Mouse (Mus musculus): ENCODE results near the gene Cyren. TPM values are rescaled to one million over a fixed set of nuclear protein-coding genes. Genes with fewer than 3 reads are reported as not detected.
A peak's percentile ranks its signal among the peaks of the same experiment; 100 is the strongest.

Gene Cyren
- polyA plus RNA-seq, 1 experiment from 2014 or later = 11.0 TPM

DNA sequence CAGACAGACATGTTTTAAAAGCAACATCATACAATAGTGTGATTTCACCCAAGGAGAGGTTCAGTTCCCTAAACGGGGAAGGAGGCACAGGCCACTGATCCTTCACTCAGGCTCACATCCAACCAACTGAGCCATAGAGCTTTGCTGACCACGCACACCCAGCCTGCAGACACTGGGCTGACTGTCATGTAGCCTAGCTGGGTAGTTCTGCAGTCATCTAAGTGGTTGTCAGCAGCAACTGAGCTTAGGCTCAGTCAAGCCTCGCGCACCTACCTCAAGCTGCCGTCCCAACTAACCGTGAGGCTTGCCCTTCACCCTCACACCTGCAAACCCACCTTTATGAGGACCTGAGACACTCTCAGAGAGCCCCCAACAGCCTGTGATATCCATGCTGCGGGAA, 5.9 kb downstream of the Cyren start:
- H3K4me1 ChIP-seq (replicated peaks) = peaks cover 18% of the 10 kb centered on the region
- no peak overlapping the region for H3K27ac ChIP-seq
- no peaks in the 10 kb centered on the region for H3K36me3 ChIP-seq
- no peak overlapping the region for H3K4me2 ChIP-seq (replicated peaks)
- H3K4me3 ChIP-seq (replicated peaks) = no peak overlapping the region
- no peak overlapping the region for H3K9ac ChIP-seq
- H3K27me3 ChIP-seq (replicated peaks) = no peaks in the 10 kb centered on the region
- H3K9me3 ChIP-seq = no peaks in the 10 kb centered on the region
- ATAC-seq = no peak
- WGBS = 91% methylated on average over 7 of the region's 7 CpGs

DNA sequence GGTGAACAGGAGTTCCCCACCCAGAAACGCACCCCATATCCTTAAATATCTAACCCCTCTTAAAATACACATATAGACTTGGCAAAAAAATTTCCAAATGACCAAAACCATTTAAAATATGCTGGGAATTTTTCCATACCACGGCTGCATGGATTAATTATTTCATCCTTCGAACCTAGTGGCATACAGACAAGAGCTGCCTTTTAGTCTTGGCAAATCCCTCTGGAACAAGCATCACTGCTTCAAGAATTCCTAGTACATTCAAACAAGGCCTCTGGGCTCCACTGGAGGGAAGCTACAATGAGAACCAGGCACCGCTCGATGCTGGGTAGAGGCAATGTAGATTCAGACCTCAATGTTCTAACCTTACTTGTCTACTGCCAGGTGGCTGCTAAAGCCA, 7.1 kb downstream of the Cyren start:
- no peak for ATAC-seq
- Histone ChIP-seq H3K4me2 (replicated peaks) (no peak overlapping the region), H3K4me3 (replicated peaks) (no peak overlapping the region), H3K27me3 (replicated peaks) (no peaks in the 10 kb centered on the region), H3K36me3 (no peaks in the 10 kb centered on the region), H3K9me3 (no peaks in the 10 kb centered on the region), H3K4me1 (replicated peaks) (peaks cover 12% of the 10 kb centered on the region; the same call in 1 of the 2 replicates), H3K27ac (no peak overlapping the region), H3K9ac (no peak overlapping the region)
- 66% methylated on average over 5 of the region's 5 CpGs for WGBS

DNA sequence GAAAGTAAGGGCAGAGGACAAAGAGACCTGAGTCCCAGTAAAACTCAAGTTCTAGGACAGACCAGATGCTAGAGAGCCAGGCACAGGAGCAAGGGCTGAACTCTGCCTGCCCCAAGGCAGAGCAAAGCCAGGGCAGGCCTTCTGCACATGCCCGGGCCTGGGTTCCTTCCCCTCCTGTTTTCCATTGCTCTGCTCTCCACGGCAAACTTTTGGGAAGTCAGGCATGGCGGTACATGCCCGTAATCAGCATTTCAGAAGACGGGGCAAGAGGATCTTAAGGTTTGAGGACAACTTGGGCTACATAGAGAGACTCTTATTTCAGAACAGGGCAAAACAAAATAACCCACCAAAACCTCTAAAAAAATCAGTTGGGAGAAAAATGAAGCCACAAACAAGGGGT, 7.7 kb downstream of the Cyren start:
- Histone ChIP-seq H3K4me2 (replicated peaks) (no peak overlapping the region), H3K4me3 (replicated peaks) (no peak overlapping the region), H3K27me3 (replicated peaks) (no peaks in the 10 kb centered on the region), H3K9ac (no peak overlapping the region), H3K9me3 (no peaks in the 10 kb centered on the region), H3K36me3 (no peaks in the 10 kb centered on the region), H3K4me1 (replicated peaks) (peaks cover 17% of the 10 kb centered on the region; the same call in 1 of the 2 replicates), H3K27ac (peak overlapping the region; percentile 17; the same call in 1 of the 2 replicates)
- ATAC-seq = no peak
- WGBS = 85% methylated on average over 5 of the region's 5 CpGs

DNA sequence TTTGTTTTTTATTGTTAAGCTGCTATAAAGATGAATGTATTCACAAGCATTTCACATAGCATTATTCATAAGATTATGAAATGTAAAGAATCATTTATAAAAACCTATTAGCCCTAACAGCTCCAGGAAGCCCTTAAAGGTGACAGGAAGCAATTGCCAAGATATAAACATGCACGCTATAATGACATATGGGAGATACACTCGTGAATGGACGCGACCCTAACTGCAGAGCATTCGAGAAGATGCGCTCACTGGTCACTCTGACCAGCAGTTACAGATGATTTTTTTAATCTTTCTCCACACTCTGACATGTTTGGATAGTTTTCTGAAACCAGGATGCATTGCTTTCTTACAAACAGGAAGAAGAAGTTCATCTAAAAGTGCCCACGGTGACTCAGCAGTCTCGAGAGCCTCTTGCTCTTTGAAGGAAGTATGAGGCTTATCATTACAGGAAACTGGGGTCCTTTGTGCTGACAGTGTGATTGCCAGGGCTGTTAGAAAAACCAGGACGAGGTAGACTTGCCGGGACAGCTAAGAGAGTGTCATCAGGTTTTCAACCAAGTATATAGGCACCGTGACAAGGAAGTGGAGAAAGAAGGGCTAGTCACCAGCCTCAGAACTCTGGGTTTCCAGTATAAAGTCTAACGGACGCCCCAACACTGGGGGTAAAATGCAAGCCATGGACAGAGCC, 8.5 kb downstream of the Cyren start:
- peak; percentile 55 for ATAC-seq

DNA sequence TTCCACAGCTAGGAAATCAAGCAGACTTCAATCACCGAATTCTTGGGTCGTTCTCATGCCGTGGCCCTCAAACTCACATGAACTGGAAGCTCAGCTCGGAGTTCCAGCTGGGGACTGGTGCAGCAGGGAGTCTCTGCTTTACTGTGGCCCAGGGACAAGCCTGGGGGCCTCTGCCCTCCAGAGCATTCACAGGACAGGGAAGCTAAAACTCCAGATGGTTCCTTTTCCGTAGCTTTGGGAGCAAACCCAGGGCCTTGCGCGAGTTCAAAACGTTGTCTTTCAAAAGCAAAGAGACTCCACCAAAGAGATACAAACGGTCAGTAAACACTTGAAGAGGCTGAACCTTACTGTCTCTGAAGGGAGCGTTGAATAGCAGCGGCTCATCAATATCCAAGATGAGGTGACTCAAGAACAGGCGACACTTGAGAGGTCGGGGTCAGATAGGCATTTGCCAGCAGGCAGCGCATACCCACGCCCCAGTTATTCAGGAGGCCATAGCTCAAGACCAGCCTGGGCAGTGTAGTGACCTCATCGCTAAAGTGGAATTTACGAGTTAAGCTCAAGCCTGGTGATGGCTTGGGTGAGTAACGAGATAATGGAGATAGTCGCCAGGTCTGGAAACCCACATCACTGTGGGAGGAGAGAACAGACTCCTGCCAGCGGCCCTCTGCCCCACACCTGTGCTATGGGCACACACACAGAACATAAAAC, 9.2 kb downstream of the Cyren start:
- ATAC-seq = no peak
- no peak overlapping the region for H3K4me3 ChIP-seq (replicated peaks)
- 79% methylated on average over 20 of the region's 20 CpGs for WGBS
- H3K36me3 ChIP-seq = no peaks in the 10 kb centered on the region
- H3K4me2 ChIP-seq (replicated peaks) = no peak overlapping the region
- H3K4me1 ChIP-seq (replicated peaks) = peaks cover 13% of the 10 kb centered on the region; the same call in 1 of the 2 replicates
- no peak overlapping the region for H3K9ac ChIP-seq
- H3K9me3 ChIP-seq = no peaks in the 10 kb centered on the region
- no peak overlapping the region for H3K27ac ChIP-seq
- no peaks in the 10 kb centered on the region for H3K27me3 ChIP-seq (replicated peaks)

More for the DNA sequence above, 8.5 kb downstream of the Cyren start:
- no peaks in the 10 kb centered on the region for H3K9me3 ChIP-seq
- no peak overlapping the region for H3K4me2 ChIP-seq (replicated peaks)
- H3K4me3 ChIP-seq (replicated peaks) = no peak overlapping the region
- H3K9ac ChIP-seq = no peak overlapping the region
- H3K27me3 ChIP-seq (replicated peaks) = no peaks in the 10 kb centered on the region
- H3K4me1 ChIP-seq (replicated peaks) = peaks cover 14% of the 10 kb centered on the region; the same call in 1 of the 2 replicates
- WGBS = 55% methylated on average over 13 of the region's 13 CpGs
- H3K27ac ChIP-seq = peak overlapping the region; percentile 17; the same call in 1 of the 2 replicates
- H3K36me3 ChIP-seq = no peaks in the 10 kb centered on the region

DNA sequence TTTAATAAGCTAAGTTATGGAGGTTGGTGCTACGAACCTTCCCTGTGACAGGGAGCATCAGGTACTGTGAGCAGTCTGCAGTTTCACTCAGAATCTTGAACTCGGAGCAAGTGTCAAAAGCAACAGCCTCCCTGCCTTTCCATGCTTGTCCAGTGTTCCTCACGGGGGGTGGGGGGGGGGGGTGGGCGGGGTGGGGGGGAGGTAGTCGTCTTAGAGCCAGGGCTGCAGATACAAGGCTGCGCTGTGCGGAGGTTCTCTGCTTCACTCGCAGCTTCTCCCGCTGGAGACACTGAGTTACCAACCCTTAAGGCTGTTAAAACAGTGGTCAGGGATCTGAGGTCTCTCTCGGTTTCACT, 9.9 kb downstream of the Cyren start:
- 72% methylated on average over 10 of the region's 10 CpGs for WGBS
- no peak overlapping the region for H3K27ac ChIP-seq
- no peak for ATAC-seq
- H3K4me2 ChIP-seq (replicated peaks) = no peak overlapping the region
- H3K9me3 ChIP-seq = no peaks in the 10 kb centered on the region
- peaks cover 15% of the 10 kb centered on the region; the same call in 1 of the 2 replicates for H3K4me1 ChIP-seq (replicated peaks)
- no peak overlapping the region for H3K4me3 ChIP-seq (replicated peaks)
- no peaks in the 10 kb centered on the region for H3K27me3 ChIP-seq (replicated peaks)
- no peaks in the 10 kb centered on the region for H3K36me3 ChIP-seq
- no peak overlapping the region for H3K9ac ChIP-seq

DNA sequence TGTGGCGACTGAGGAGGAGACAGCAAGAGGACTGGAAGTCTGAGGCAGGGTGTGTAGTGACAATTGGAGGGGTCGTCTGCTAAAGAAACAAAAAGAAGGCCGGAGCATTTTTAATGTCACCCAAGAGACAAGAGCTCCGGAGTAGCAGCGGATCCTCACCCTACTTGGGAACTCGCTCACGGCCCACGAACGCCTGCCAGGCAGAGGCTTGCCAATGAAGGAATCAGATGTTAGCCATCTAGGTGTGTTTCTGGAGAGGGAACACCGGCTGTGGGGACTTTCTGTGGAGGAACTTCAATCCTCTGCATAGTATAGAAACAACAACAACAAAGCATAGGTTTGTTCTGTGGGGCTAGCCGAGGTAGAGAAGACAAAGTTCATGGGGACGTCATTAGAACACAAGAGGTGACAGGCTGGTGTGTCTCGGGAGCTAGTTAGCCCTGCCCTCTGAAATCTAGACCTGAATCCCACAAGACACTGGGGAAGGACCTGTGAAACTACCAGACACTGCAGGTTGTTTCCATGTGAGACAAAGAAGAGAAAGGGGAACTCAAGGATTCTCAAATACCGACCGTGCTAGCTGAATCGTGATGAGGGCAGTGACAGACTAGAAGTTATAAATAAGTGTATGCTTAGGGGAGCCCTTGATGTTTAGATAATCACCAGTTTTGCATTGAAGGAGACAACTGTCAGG, 10.4 kb downstream of the Cyren start:
- no peak overlapping the region for H3K9ac ChIP-seq
- WGBS = 79% methylated on average over 16 of the region's 16 CpGs
- no peaks in the 10 kb centered on the region for H3K27me3 ChIP-seq (replicated peaks)
- H3K4me1 ChIP-seq (replicated peaks) = peaks cover 15% of the 10 kb centered on the region; the same call in 1 of the 2 replicates
- ATAC-seq = no peak
- no peak overlapping the region for H3K27ac ChIP-seq
- no peak overlapping the region for H3K4me2 ChIP-seq (replicated peaks)
- H3K9me3 ChIP-seq = no peaks in the 10 kb centered on the region
- H3K36me3 ChIP-seq = no peaks in the 10 kb centered on the region
- no peak overlapping the region for H3K4me3 ChIP-seq (replicated peaks)

DNA sequence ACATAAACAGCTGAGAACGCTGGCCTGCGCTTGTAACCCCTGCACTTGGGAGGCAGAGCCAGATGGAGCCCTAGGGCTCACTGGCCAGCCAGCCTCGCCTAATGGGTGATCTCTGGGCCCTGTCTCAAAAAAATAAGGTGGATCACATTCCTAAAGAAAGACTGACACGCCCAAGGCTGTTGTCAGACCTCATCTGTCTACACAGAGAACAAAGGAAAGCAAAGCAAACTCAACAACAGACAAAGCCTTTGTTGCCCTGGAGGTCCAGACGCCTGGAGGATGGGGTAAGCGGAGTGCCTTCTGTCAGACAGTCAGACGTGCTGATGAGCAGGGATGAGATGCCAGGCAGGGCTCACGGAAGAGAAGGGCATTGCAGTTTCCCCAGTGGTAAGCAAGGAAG, 11.1 kb downstream of the Cyren start:
- Histone ChIP-seq H3K9me3 (no peaks in the 10 kb centered on the region), H3K9ac (no peak overlapping the region), H3K27me3 (replicated peaks) (no peaks in the 10 kb centered on the region), H3K4me2 (replicated peaks) (no peak overlapping the region), H3K27ac (no peak overlapping the region), H3K36me3 (no peaks in the 10 kb centered on the region), H3K4me1 (replicated peaks) (peaks cover 15% of the 10 kb centered on the region; the same call in 1 of the 2 replicates), H3K4me3 (replicated peaks) (no peak overlapping the region)
- WGBS = 70% methylated on average over 8 of the region's 8 CpGs
- ATAC-seq = no peak

DNA sequence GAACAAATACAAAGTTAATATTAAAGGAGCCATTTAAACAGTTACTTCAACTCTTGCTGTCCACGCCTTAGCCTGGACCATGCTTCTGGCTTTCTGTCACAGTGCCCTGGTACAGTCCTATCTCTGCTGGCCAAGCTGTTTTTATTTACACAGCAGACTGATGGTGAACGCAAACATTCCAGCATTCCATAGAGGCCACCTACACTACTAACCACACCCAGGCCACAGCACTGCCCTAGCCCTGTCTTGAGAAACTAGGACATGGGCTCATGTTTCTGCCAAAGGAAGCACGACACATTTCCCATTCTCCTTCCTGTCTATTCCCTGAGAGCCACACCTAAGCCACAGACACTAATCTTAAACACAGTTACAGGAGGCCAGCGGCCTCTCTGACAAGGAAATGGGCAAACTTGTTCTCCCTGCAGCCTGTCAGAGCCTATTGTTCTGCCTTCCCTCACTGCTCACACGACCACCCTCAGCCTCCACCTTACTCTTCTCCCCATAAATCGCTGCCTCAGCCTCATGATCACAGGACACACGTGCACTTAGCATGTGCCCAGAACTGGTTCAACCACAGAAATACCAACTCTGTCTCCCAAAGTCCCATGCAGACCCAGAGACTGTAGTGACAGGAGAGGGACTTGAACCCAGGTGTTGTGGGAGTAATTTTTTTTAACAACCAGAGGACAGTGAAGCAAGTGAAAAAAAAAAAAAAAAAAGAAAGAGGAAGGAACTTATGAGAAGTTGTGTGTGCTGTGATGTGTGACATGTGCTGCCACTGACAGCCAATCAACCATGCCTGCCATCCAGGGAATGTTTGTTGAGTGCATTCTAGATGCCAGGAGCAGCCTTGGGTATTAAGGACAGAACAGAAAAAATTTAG, 11.9 kb downstream of the Cyren start:
- peak overlapping the region; percentile 54; the same call in 1 of the 2 replicates for H3K27ac ChIP-seq

DNA sequence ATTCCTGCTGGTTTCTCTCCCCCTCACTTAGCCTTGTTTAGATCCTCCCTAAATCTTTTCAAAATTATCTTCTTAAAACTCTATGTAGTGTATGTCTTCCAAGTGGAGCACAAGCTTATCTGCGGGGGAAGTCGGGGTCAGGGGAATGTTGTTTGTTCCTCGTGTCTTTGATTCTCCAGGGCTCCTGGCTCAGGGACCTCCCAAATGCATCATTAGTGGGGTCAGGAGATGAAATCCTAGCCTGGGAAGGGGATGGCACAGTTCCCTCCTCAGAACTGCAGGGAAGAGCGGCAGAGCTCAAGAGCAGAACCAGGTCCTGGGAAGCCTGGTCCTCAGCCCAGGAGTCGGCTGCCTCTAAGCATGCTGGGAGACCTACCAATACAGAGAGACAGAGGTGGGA, 12.6 kb downstream of the Cyren start:
- no peak overlapping the region for H3K4me2 ChIP-seq (replicated peaks)
- no peak for ATAC-seq
- no peaks in the 10 kb centered on the region for H3K27me3 ChIP-seq (replicated peaks)
- 46% methylated on average over 5 of the region's 5 CpGs for WGBS
- no peak overlapping the region for H3K9ac ChIP-seq
- H3K4me3 ChIP-seq (replicated peaks) = no peak overlapping the region
- H3K27ac ChIP-seq = peak overlapping the region; percentile 27; the same call in 1 of the 2 replicates
- peaks cover 15% of the 10 kb centered on the region; the same call in 1 of the 2 replicates for H3K4me1 ChIP-seq (replicated peaks)
- no peaks in the 10 kb centered on the region for H3K36me3 ChIP-seq
- no peaks in the 10 kb centered on the region for H3K9me3 ChIP-seq

More for the DNA sequence above, 11.9 kb downstream of the Cyren start:
- no peaks in the 10 kb centered on the region for H3K36me3 ChIP-seq
- no peaks in the 10 kb centered on the region for H3K27me3 ChIP-seq (replicated peaks)
- peaks cover 15% of the 10 kb centered on the region; the same call in 1 of the 2 replicates for H3K4me1 ChIP-seq (replicated peaks)
- ATAC-seq = peak; percentile 62
- 29% methylated on average over 7 of the region's 7 CpGs for WGBS
- H3K9me3 ChIP-seq = no peaks in the 10 kb centered on the region
- H3K9ac ChIP-seq = no peak overlapping the region
- peak overlapping the region; percentile 14; the same call in 1 of the 2 replicates for H3K4me2 ChIP-seq (replicated peaks)
- no peak overlapping the region for H3K4me3 ChIP-seq (replicated peaks)

DNA sequence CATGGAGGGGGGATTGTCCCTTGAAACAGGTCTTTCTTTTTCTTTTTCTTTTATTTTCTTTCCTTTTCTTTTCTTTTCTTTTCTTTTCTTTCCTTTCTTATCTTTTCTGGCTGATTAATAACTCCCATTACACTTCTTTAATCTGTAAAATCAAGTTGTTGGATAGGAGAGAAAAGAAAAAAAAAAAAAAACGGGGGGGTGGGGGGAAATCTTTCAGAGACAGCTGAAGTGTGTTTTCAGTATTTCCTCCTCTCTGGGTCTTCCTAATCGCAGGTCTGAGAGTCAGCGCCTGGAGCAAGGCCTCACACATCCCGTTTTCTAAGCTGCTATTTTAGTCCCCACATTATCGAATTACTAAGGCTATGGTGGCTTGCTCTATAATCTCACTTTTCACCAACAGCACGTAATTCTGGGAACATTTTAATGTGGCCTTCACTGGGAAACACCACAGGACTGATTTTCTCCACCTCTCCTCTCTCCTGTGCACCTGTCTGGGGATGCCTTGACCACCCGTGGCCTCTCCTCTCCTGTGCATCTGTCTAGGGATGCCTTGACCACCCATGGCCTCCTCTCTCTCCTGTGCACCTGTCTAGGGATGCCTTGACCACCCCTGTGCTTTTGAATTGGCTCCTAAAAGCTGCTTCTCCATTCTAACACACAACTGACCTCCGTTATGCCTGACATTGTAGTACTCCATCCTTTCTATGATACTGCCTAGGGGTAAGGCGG, 13.9 kb downstream of the Cyren start:
- H3K27ac ChIP-seq = no peak overlapping the region
- H3K4me3 ChIP-seq (replicated peaks) = no peak overlapping the region
- ATAC-seq = no peak
- WGBS = 67% methylated on average over 9 of the region's 9 CpGs
- H3K9ac ChIP-seq = no peak overlapping the region
- no peaks in the 10 kb centered on the region for H3K9me3 ChIP-seq
- H3K4me2 ChIP-seq (replicated peaks) = peak overlapping the region; percentile 14; the same call in 1 of the 2 replicates
- peaks cover 15% of the 10 kb centered on the region; the same call in 1 of the 2 replicates for H3K4me1 ChIP-seq (replicated peaks)
- no peaks in the 10 kb centered on the region for H3K36me3 ChIP-seq
- no peaks in the 10 kb centered on the region for H3K27me3 ChIP-seq (replicated peaks)
